Mouse (Mus musculus): Measurements from ENCODE around the gene Prickle3. TPM values are rescaled to one million over a fixed set of nuclear protein-coding genes. Genes with fewer than 3 reads are reported as not detected.

Gene Prickle3
- polyA plus RNA-seq, 1 experiment: 22.4 TPM

GRCm38 (mm10) chrX:7639536-7640325, 17.3 kb upstream of the Prickle3 start:
- WGBS: 23% methylated on average over 13 of the region's 13 CpGs
- TF ChIP-seq CTCF (IDR thresholded peaks at IDR 0.05; ENCODE audit: control insufficient read depth, insufficient read depth, low read length) (no peak), POLR2A (IDR thresholded peaks at IDR 0.05; ENCODE audit: borderline replicate concordance, control insufficient read depth, low read depth, low read length) (no peak)
- H3K4me1 ChIP-seq (ENCODE audit: control insufficient read depth, insufficient read depth, low read length): no peaks in the 10 kb centered on the region

DNA sequence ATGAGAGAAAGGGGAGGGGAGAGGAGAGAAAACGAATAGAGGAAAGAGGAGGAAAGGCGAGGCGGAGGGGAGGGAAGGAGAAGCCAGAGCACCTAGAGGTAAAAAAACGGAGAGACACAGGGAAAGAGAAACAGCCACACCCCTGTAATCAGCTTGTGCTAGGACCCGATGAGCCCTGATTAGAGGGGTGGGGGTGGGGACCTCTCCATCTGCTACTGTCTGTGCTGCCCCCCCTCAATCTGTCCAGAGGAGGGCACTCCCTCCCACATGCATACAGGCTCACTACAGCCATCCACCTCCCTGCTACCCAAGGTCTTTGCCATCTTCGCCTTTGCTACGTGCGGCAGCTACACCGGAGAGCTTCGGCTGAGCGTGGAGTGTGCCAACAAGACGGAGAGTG, 16.3 kb upstream of the Prickle3 start:
- WGBS: 39% methylated on average over 12 of the region's 12 CpGs
- Histone ChIP-seq H3K4me3 (replicated peaks; ENCODE audit: control insufficient read depth, low read depth, low read length) (no peak overlapping the region), H3K4me1 (ENCODE audit: control insufficient read depth, insufficient read depth, low read length) (no peaks in the 10 kb centered on the region), H3K27ac (ENCODE audit: control insufficient read depth, insufficient read depth, low read depth, low read length, poor library complexity) (no peak overlapping the region)
- TF ChIP-seq POLR2A (IDR thresholded peaks at IDR 0.05; ENCODE audit: borderline replicate concordance, control insufficient read depth, low read depth, low read length) (no peak), CTCF (IDR thresholded peaks at IDR 0.05; ENCODE audit: control insufficient read depth, insufficient read depth, low read length) (no peak)

More at GRCm38 (mm10) chrX:7639536-7640325, 17.3 kb upstream of the Prickle3 start:
- Histone ChIP-seq H3K4me3 (replicated peaks; ENCODE audit: control insufficient read depth, low read depth, low read length) (no peak overlapping the region), H3K27ac (ENCODE audit: control insufficient read depth, insufficient read depth, low read depth, low read length, poor library complexity) (no peak overlapping the region)

DNA sequence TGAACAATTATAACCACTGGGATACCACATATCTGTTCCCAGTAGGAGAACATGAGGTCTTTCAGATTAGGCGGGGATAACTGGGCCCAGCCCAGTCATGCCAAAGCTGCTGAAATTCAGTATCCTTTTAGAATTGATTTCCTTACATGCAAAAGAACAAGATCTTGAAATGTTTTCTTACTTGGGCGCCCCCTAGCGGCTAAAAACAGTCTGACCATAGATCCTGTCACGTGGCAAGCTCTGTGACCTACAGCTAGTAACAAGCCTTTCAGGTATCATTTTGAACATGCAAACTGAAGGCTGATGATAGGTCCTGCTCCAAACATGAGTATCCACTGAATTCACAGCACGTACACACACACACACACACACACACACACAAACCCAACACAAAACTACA, 11.7 kb upstream of the Prickle3 start:
- Histone ChIP-seq H3K27ac (ENCODE audit: control insufficient read depth, insufficient read depth, low read depth, low read length, poor library complexity) (no peak overlapping the region), H3K4me3 (replicated peaks; ENCODE audit: control insufficient read depth, low read depth, low read length) (no peak overlapping the region), H3K4me1 (ENCODE audit: control insufficient read depth, insufficient read depth, low read length) (peaks cover 3% of the 10 kb centered on the region; the same call in 1 of the 2 replicates)
- 10% methylated on average over 5 of the region's 5 CpGs for WGBS
- TF ChIP-seq CTCF (IDR thresholded peaks at IDR 0.05; ENCODE audit: control insufficient read depth, insufficient read depth, low read length) (peak; percentile 43), POLR2A (IDR thresholded peaks at IDR 0.05; ENCODE audit: borderline replicate concordance, control insufficient read depth, low read depth, low read length) (no peak)

DNA sequence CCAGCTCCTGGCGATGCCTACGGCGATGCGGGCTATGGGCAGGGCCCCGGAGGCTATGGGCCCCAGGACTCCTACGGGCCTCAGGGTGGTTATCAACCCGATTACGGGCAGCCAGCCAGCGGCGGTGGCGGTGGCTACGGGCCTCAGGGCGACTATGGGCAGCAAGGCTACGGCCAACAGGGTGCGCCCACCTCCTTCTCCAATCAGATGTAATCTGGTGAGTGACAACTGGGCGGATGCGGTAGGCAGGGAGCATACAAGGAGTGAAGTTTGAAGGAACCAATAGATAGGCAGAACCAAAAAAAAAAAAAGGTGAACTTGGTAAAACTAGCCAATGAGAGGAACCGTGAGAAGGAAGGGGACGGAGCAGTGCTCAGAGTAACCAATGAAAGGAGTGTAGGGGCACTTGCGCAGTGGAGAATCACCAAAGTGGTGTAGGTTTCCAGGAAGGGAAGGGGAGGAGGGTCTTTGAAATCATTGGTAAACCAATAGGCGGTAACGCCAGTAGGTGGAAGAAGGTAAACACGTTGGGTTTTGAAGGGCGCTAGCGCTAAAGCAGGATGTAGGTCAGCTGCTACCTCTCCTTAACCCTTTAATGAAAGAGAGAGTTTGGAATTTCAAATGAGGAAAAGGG, 8.3 kb upstream of the Prickle3 start:
- peak overlapping the region; percentile 97 for H3K27ac ChIP-seq (ENCODE audit: control insufficient read depth, insufficient read depth, low read depth, low read length, poor library complexity)
- TF ChIP-seq CTCF (IDR thresholded peaks at IDR 0.05; ENCODE audit: control insufficient read depth, insufficient read depth, low read length) (peak; percentile 41; the same call in 1 of the 2 replicates), POLR2A (IDR thresholded peaks at IDR 0.05; ENCODE audit: borderline replicate concordance, control insufficient read depth, low read depth, low read length) (peak; percentile 63; the same call in 1 of the 2 replicates)
- peaks cover 3% of the 10 kb centered on the region; the same call in 1 of the 2 replicates for H3K4me1 ChIP-seq (ENCODE audit: control insufficient read depth, insufficient read depth, low read length)
- 17% methylated on average over 25 of the region's 25 CpGs for WGBS
- H3K4me3 ChIP-seq (replicated peaks; ENCODE audit: control insufficient read depth, low read depth, low read length): peak overlapping the region; percentile 58

DNA sequence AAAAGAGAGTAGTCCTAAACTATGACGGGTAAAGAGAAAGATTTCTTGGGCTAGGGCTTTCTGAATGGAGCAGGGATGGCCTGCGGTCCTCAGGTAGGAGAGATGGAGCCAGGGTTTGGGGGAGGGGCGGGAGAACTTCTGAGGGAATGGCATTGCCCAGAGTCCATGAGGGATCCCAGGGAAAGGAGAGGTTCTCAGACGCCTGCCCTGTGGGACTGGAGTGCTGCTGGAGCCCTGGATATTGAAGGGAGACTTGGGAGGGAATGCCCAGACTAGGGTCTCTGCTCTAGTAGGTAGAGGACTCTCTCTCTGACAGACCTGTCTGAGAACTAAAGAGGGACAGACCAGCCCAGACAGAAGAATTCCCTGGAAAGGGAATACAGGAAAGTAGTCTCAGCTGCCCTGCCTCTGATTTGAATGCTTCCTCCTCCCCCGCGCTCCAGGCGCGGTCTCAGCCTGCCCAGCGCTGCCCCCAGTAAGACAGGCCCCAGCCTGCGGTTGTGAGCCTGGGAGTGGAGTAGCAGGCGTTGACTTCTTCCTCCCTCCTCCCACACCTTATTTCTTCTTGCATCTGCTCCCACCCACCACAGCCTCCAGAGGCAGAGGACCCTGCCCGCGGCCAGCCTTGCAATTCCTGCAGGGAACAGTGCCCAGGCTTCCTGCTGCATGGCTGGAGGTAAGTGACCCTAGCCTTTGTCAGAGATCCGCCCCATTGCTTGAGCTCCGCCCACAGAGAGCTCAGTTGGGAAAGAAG, 1.1 kb downstream of the Prickle3 start:
- Histone ChIP-seq H3K4me3 (replicated peaks; ENCODE audit: control insufficient read depth, low read depth, low read length) (peak overlapping the region; percentile 37), H3K4me1 (ENCODE audit: control insufficient read depth, insufficient read depth, low read length) (no peaks in the 10 kb centered on the region), H3K27ac (ENCODE audit: control insufficient read depth, insufficient read depth, low read depth, low read length, poor library complexity) (peak overlapping the region; percentile 10; the same call in 1 of the 2 replicates)
- TF ChIP-seq POLR2A (IDR thresholded peaks at IDR 0.05; ENCODE audit: borderline replicate concordance, control insufficient read depth, low read depth, low read length) (no peak), CTCF (IDR thresholded peaks at IDR 0.05; ENCODE audit: control insufficient read depth, insufficient read depth, low read length) (no peak)
- WGBS: 29% methylated on average over 15 of the region's 15 CpGs

DNA sequence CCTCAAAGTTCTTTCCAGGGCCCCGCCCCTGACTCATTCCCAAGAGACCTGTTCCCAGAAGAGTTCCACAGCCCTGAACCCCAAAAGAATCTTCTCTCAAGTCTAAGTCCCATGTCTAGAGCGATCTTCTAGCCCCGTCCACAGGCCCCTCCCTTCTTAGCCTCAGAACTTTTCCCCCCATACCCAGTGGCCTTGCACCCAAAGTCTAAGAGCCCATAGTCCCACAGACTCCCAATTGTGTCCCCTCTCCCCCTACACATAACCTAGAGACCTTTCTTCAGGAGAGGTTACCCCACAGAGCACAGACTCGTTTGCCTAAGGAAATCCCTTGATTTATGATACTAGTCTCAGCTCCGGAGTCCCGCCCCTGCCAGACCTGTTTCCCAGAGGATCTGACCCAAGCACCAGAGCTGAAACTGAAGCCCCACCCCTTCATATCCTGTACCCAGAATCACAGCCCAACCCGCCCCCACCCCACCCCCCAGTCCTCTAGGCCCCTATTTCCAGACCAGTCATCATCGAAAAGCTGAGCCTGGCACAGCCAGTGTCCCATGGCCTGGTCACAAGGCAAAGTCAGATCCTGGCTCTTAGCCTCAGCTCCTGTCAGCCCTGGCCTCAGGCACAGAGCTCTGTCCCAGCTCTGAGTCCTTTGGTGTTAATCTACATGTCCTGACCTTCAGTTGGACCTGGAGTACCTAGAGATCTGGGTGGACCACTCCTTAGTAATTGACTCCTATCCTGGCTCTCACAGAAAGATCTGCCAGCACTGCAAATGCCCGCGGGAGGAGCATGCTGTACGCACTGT, 1.9 kb downstream of the Prickle3 start:
- Histone ChIP-seq H3K4me3 (replicated peaks; ENCODE audit: control insufficient read depth, low read depth, low read length) (no peak overlapping the region), H3K4me1 (ENCODE audit: control insufficient read depth, insufficient read depth, low read length) (no peaks in the 10 kb centered on the region; the same call in 1 of the 2 replicates), H3K27ac (ENCODE audit: control insufficient read depth, insufficient read depth, low read depth, low read length, poor library complexity) (no peak overlapping the region; the same call in 1 of the 2 replicates)
- TF ChIP-seq POLR2A (IDR thresholded peaks at IDR 0.05; ENCODE audit: borderline replicate concordance, control insufficient read depth, low read depth, low read length): no peak
- TF ChIP-seq CTCF (IDR thresholded peaks at IDR 0.05; ENCODE audit: control insufficient read depth, insufficient read depth, low read length): no peak
- WGBS: 69% methylated on average over 11 of the region's 11 CpGs

DNA sequence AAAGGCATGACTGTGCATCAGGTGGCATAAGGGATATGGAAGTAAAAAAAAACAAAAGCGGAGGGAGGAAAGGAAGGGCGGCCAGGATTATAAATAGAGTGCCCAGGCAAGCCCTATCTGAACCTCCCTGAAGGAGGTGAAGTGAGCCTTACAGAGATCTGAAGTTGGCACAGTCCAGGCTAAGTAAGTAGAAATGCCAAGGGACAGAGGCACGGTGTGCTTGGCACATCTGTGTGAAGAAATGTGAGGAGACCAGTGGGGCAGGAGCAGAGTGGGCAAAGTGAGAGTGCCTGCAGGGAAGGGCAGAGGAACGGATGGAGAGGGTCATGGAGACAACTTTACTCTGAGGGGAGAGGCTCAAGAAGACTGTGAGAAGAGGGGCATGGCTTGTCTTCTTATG, 4.0 kb downstream of the Prickle3 start:
- 71% methylated on average over 4 of the region's 4 CpGs for WGBS
- Histone ChIP-seq H3K4me1 (ENCODE audit: control insufficient read depth, insufficient read depth, low read length) (no peaks in the 10 kb centered on the region; the same call in 1 of the 2 replicates), H3K4me3 (replicated peaks; ENCODE audit: control insufficient read depth, low read depth, low read length) (no peak overlapping the region)

More for the DNA sequence above, 4.0 kb downstream of the Prickle3 start:
- TF ChIP-seq CTCF (IDR thresholded peaks at IDR 0.05; ENCODE audit: control insufficient read depth, insufficient read depth, low read length) (no peak), POLR2A (IDR thresholded peaks at IDR 0.05; ENCODE audit: borderline replicate concordance, control insufficient read depth, low read depth, low read length) (no peak)
- no peak overlapping the region for H3K27ac ChIP-seq (ENCODE audit: control insufficient read depth, insufficient read depth, low read depth, low read length, poor library complexity)
